Mouse (Mus musculus): ENCODE data around the gene Mphosph9. TPM values are rescaled to one million over a fixed set of nuclear protein-coding genes. Genes with fewer than 3 reads are reported as not detected.
A peak's percentile ranks its signal among the peaks of the same experiment; 100 is the strongest.

The Mphosph9 gene
- polyA plus RNA-seq, 2 experiments: 3.4 to 4.2 TPM

GRCm38 (mm10) chr5:124205809-124206380, 121.9 kb downstream of the Mphosph9 start:
- no peaks in the 10 kb centered on the region for H3K36me3 ChIP-seq (replicated peaks; ENCODE audit: control insufficient read depth, insufficient read depth, low read depth)
- H3K4me2 ChIP-seq (ENCODE audit: low read depth): no peak overlapping the region
- WGBS (ENCODE audit: insufficient replicate concordance): 75% methylated on average over 5 of the region's 5 CpGs
- H3K4me1 ChIP-seq (replicated peaks; ENCODE audit: control insufficient read depth in 2 of 2, insufficient read depth in 2 of 2, low read length in 1 of 2): peaks cover 25 to 61% of the 10 kb centered on the region in 2 experiments
- H3K27me3 ChIP-seq (ENCODE audit: control insufficient read depth, insufficient read depth, low read length): no peaks in the 10 kb centered on the region
- H3K27ac ChIP-seq: no peak overlapping the region
- no peak overlapping the region for H3K9ac ChIP-seq (replicated peaks)
- no peak overlapping the region for H3K4me3 ChIP-seq (ENCODE audit: insufficient read depth in 1 of 2, low read depth in 2 of 2, low read length in 2 of 2)
- no peak for ATAC-seq (ENCODE audit: insufficient read depth)
- no peak for TF ChIP-seq EP300 (IDR thresholded peaks at IDR 0.05; ENCODE audit: low read depth)
- TF ChIP-seq CTCF (IDR thresholded peaks at IDR 0.05; ENCODE audit: low read depth): no peak
- DNase-seq (ENCODE audit: low read depth in 3 of 3, low spot score in 3 of 3): no peak
- no peaks in the 10 kb centered on the region for H3K9me3 ChIP-seq (ENCODE audit: control insufficient read depth, low read length)

GRCm38 (mm10) chr5:124205211-124205610, 122.6 kb downstream of the Mphosph9 start:
- Histone ChIP-seq H3K4me1 (replicated peaks; ENCODE audit: control insufficient read depth in 2 of 2, insufficient read depth in 2 of 2, low read length in 1 of 2) (peaks cover 28 to 62% of the 10 kb centered on the region in 2 experiments), H3K9me3 (ENCODE audit: control insufficient read depth, low read length) (no peaks in the 10 kb centered on the region), H3K4me2 (ENCODE audit: low read depth) (no peak overlapping the region), H3K9ac (replicated peaks) (no peak overlapping the region), H3K27me3 (ENCODE audit: control insufficient read depth, insufficient read depth, low read length) (no peaks in the 10 kb centered on the region), H3K36me3 (replicated peaks; ENCODE audit: control insufficient read depth, insufficient read depth, low read depth) (no peaks in the 10 kb centered on the region), H3K4me3 (ENCODE audit: insufficient read depth in 1 of 2, low read depth in 2 of 2, low read length in 2 of 2) (no peak overlapping the region), H3K27ac (no peak overlapping the region)
- no peak for TF ChIP-seq CTCF (IDR thresholded peaks at IDR 0.05; ENCODE audit: low read depth)
- no peak for TF ChIP-seq EP300 (IDR thresholded peaks at IDR 0.05; ENCODE audit: low read depth)
- 73% methylated on average over 9 of the region's 9 CpGs for WGBS (ENCODE audit: insufficient replicate concordance)
- DNase-seq (ENCODE audit: low read depth in 3 of 3, low spot score in 3 of 3) (no peak), ATAC-seq (ENCODE audit: insufficient read depth) (no peak)

GRCm38 (mm10) chr5:124204127-124204794, 123.5 kb downstream of the Mphosph9 start:
- Histone ChIP-seq H3K9ac (replicated peaks) (no peak overlapping the region; the same call in 1 of the 2 replicates), H3K27me3 (ENCODE audit: control insufficient read depth, insufficient read depth, low read length) (no peaks in the 10 kb centered on the region), H3K9me3 (ENCODE audit: control insufficient read depth, low read length) (no peaks in the 10 kb centered on the region), H3K4me2 (ENCODE audit: low read depth) (peak overlapping the region; percentile 37), H3K36me3 (replicated peaks; ENCODE audit: control insufficient read depth, insufficient read depth, low read depth) (no peaks in the 10 kb centered on the region), H3K4me3 (ENCODE audit: insufficient read depth in 1 of 2, low read depth in 2 of 2, low read length in 2 of 2) (no peak overlapping the region), H3K27ac (no peak overlapping the region), H3K4me1 (replicated peaks; ENCODE audit: control insufficient read depth in 2 of 2, insufficient read depth in 2 of 2, low read length in 1 of 2) (peaks cover 24 to 56% of the 10 kb centered on the region in 2 experiments)
- 43% methylated on average over 9 of the region's 9 CpGs for WGBS (ENCODE audit: insufficient replicate concordance)
- TF ChIP-seq CTCF (IDR thresholded peaks at IDR 0.05; ENCODE audit: low read depth) (no peak), EP300 (IDR thresholded peaks at IDR 0.05; ENCODE audit: low read depth) (0 out of 2 replicates have a peak, but pooled peaks have one; percentile 21)
- ATAC-seq (ENCODE audit: insufficient read depth) (peak; percentile 56), DNase-seq (ENCODE audit: low read depth in 3 of 3, low spot score in 3 of 3) (no peak)

GRCm38 (mm10) chr5:124203251-124203650, 124.5 kb downstream of the Mphosph9 start:
- Histone ChIP-seq H3K27me3 (ENCODE audit: control insufficient read depth, insufficient read depth, low read length) (no peaks in the 10 kb centered on the region), H3K9ac (replicated peaks) (no peak overlapping the region), H3K4me2 (ENCODE audit: low read depth) (no peak overlapping the region), H3K4me3 (ENCODE audit: insufficient read depth in 1 of 2, low read depth in 2 of 2, low read length in 2 of 2) (no peak overlapping the region), H3K36me3 (replicated peaks; ENCODE audit: control insufficient read depth, insufficient read depth, low read depth) (no peaks in the 10 kb centered on the region), H3K4me1 (replicated peaks; ENCODE audit: control insufficient read depth in 2 of 2, insufficient read depth in 2 of 2, low read length in 1 of 2) (peaks cover 24 to 59% of the 10 kb centered on the region in 2 experiments), H3K27ac (no peak overlapping the region), H3K9me3 (ENCODE audit: control insufficient read depth, low read length) (no peaks in the 10 kb centered on the region)
- WGBS (ENCODE audit: insufficient replicate concordance): 71% methylated on average over 4 of the region's 4 CpGs
- TF ChIP-seq CTCF (IDR thresholded peaks at IDR 0.05; ENCODE audit: low read depth) (no peak), EP300 (IDR thresholded peaks at IDR 0.05; ENCODE audit: low read depth) (no peak)
- no peak for DNase-seq (ENCODE audit: low read depth in 3 of 3, low spot score in 3 of 3)
- ATAC-seq (ENCODE audit: insufficient read depth): no peak

GRCm38 (mm10) chr5:124202071-124202470, 125.7 kb downstream of the Mphosph9 start:
- TF ChIP-seq EP300 (IDR thresholded peaks at IDR 0.05; ENCODE audit: low read depth) (no peak), CTCF (IDR thresholded peaks at IDR 0.05; ENCODE audit: low read depth) (no peak)
- H3K4me2 ChIP-seq (ENCODE audit: low read depth): no peak overlapping the region
- H3K36me3 ChIP-seq (replicated peaks; ENCODE audit: control insufficient read depth, insufficient read depth, low read depth): no peaks in the 10 kb centered on the region
- no peak for ATAC-seq (ENCODE audit: insufficient read depth)
- no peaks in the 10 kb centered on the region for H3K9me3 ChIP-seq (ENCODE audit: control insufficient read depth, low read length)
- H3K27ac ChIP-seq: no peak overlapping the region
- peaks cover 28 to 54% of the 10 kb centered on the region in 2 experiments for H3K4me1 ChIP-seq (replicated peaks; ENCODE audit: control insufficient read depth in 2 of 2, insufficient read depth in 2 of 2, low read length in 1 of 2)
- 49% methylated on average over 4 of the region's 4 CpGs for WGBS (ENCODE audit: insufficient replicate concordance)
- no peak for DNase-seq (ENCODE audit: low read depth in 3 of 3, low spot score in 3 of 3)
- no peaks in the 10 kb centered on the region for H3K27me3 ChIP-seq (ENCODE audit: control insufficient read depth, insufficient read depth, low read length)
- no peak overlapping the region for H3K4me3 ChIP-seq (ENCODE audit: insufficient read depth in 1 of 2, low read depth in 2 of 2, low read length in 2 of 2)
- no peak overlapping the region for H3K9ac ChIP-seq (replicated peaks)
